Mouse (Mus musculus): ENCODE data around the gene Rpl22l1. TPM values are rescaled to one million over a fixed set of nuclear protein-coding genes. Genes with fewer than 3 reads are reported as not detected.

Rpl22l1 gene
- 1.6 and 2.0 TPM in 2 replicates for polyA plus RNA-seq (2012; rRNA removed)

GRCm38 (mm10) chr3:28805301-28806097 lies at the start of gene Rpl22l1:
Gene Rpl22l1 (plus strand): TSS chr3:28805436.

DNA sequence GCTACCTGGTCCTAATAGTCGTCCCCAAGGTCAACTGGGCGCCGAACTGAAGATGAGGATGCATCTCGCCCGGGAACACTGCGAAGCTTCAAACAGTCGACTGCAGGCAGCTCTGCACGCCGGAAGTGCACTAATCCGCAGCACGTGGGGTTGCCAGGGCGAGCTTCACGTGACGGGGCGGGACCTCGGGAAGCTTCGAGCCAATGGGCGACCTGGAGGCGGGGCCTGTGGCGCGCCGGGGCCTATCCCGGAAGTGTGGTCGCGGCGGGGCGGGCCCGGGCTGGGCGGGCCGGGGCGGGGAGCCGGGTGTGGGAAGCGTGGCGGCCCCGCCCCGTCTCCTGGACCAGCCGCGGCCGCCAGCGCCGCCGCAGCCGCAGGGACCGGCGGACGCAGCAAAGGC lies 24.2 kb upstream of the Rpl22l1 start, which contains the start of gene Eif5a2:
Eif5a2 (plus strand) TSS at position 283 of the 400 bp plus-strand sequence.

Other genes starting within 250 kb of the Rpl22l1 start
- gene Slc2a2, start 107.5 kb upstream of the Rpl22l1 start, polyA plus RNA-seq (2012; rRNA removed): 0.33 and 0.40 TPM in 2 replicates
- gene Eif5a2, start 24.2 kb upstream of the Rpl22l1 start, polyA plus RNA-seq (2012; rRNA removed): 0.60 and 0.71 TPM in 2 replicates
- gene Gm1527, start 87.2 kb downstream of the Rpl22l1 start, polyA plus RNA-seq (2012; rRNA removed): not detected in 2 replicates